Mouse (Mus musculus) spleen, adult 2 months (tissue): ENCODE data around the gene Sept3. TPM values are rescaled to one million over a fixed set of nuclear protein-coding genes. Genes with fewer than 3 reads are reported as not detected.

ENCODE experiments used
- DNase-seq, 2 experiments: peaks; one replicate each; pipeline versions ENCODE4 v3.0.0 to v3.0.0-alpha.2; 2012 to 2021; ENCODE audit warnings: low spot score in 2 of 2, low read depth in 1 of 2
- H3K27ac ChIP-seq: fragments of 200-500 bp; 2 replicates; pipeline ENCODE4 v1.5.1; 2012; ENCODE audit warnings: low read length, inconsistent platforms; ENCODE audit not compliant: insufficient read depth
- H3K27me3 ChIP-seq: fragments of 200-500 bp; 2 replicates; pipeline ENCODE4 v1.6.1; 2012; ENCODE audit warnings: mild to moderate bottlenecking, moderate library complexity, low read length, inconsistent platforms; ENCODE audit not compliant: control insufficient read depth, insufficient read depth
- H3K36me3 ChIP-seq: fragments of 200-500 bp; 2 replicates; pipeline ENCODE4 v1.6.1; 2012; ENCODE audit warnings: mild to moderate bottlenecking, low read length, inconsistent platforms; ENCODE audit not compliant: control insufficient read depth, insufficient read depth
- H3K4me1 ChIP-seq: fragments of 200-500 bp; 2 replicates; pipeline ENCODE4 v1.6.1; 2011; ENCODE audit warnings: inconsistent platforms; ENCODE audit not compliant: control insufficient read depth, insufficient read depth, insufficient read length
- H3K4me3 ChIP-seq: fragments of 200-500 bp; 2 replicates; pipeline ENCODE4 v1.5.1; 2011; ENCODE audit warnings: mild to moderate bottlenecking, inconsistent platforms; ENCODE audit not compliant: insufficient read depth, insufficient read length; ENCODE audit errors: extremely low read depth
- CTCF ChIP-seq: fragments of 200-500 bp; IDR thresholded peaks from 2 replicates; pipeline ENCODE4 v1.5.1; 2011; ENCODE audit warnings: mild to moderate bottlenecking, inconsistent platforms; ENCODE audit not compliant: insufficient read depth, insufficient read length, insufficient replicate concordance; ENCODE audit errors: extremely low read depth
- POLR2A ChIP-seq: fragments of 200-500 bp; IDR thresholded peaks from 2 replicates; pipeline ENCODE4 v1.6.1; 2011; ENCODE audit warnings: low read depth, low read length, inconsistent platforms
- WGBS: fragments of 180-500 bp; shearing (Covaris S2); methylation state at CpG from one replicate; pipeline ENCODE4 v1.1.7; 2018; 5-methylcytosine and 5-hydroxymethylcytosine counted together
- polyA plus RNA-seq: library from polyadenylated mRNA; depleted of rRNA; stranded (reverse); fragments of >200 nt; gene quantifications from 2 replicates; pipeline ENCODE4 v1.2.3, GENCODE M21; 2012

Sept3 gene
- polyA plus RNA-seq, 1 experiment, result 1.8 TPM

- Histone ChIP-seq H3K36me3 (no peaks in the 10 kb centered on the region), H3K4me3 (no peak overlapping the region), H3K4me1 (no peaks in the 10 kb centered on the region), H3K27ac (no peak overlapping the region), H3K27me3 (no peaks in the 10 kb centered on the region)
- 63% methylated on average over 12 of the region's 12 CpGs for WGBS
- TF ChIP-seq CTCF (no peak), POLR2A (no peak)
- DNase-seq, result no peak
These were observed 11.5 kb downstream of the Sept3 start for GRCm38 (mm10) chr15:82286157-82286556.

GRCm38 (mm10) chr15:82290252-82290651 lies 15.6 kb downstream of the Sept3 start:
- no peak overlapping the region for H3K27ac ChIP-seq

GRCm38 (mm10) chr15:82292851-82293250 lies 18.2 kb downstream of the Sept3 start:
- H3K4me3 ChIP-seq, result no peak overlapping the region
- no peaks in the 10 kb centered on the region for H3K4me1 ChIP-seq
- H3K27ac ChIP-seq, result no peak overlapping the region
- H3K36me3 ChIP-seq, result no peaks in the 10 kb centered on the region
- TF ChIP-seq POLR2A, result no peak
- no peak for TF ChIP-seq CTCF
- no peaks in the 10 kb centered on the region for H3K27me3 ChIP-seq
- DNase-seq, result no peak
- 38% methylated on average over 5 of the region's 5 CpGs for WGBS

More at GRCm38 (mm10) chr15:82290252-82290651, 15.6 kb downstream of the Sept3 start:
- no peak for DNase-seq
- no peaks in the 10 kb centered on the region for H3K4me1 ChIP-seq
- TF ChIP-seq CTCF, result no peak
- no peaks in the 10 kb centered on the region for H3K27me3 ChIP-seq
- no peak overlapping the region for H3K4me3 ChIP-seq
- 42% methylated on average over 7 of the region's 7 CpGs for WGBS
- no peaks in the 10 kb centered on the region for H3K36me3 ChIP-seq

GRCm38 (mm10) chr15:82293271-82293711 lies 18.6 kb downstream of the Sept3 start:
- Histone ChIP-seq H3K4me1 (no peaks in the 10 kb centered on the region), H3K4me3 (no peak overlapping the region), H3K27ac (no peak overlapping the region), H3K27me3 (no peaks in the 10 kb centered on the region), H3K36me3 (no peaks in the 10 kb centered on the region)
- WGBS, result 31% methylated on average over 7 of the region's 7 CpGs
- no peak for TF ChIP-seq CTCF
- no peak for TF ChIP-seq POLR2A
- no peak for DNase-seq

- 56% methylated on average over 8 of the region's 8 CpGs for WGBS
- DNase-seq, result no peak
These were observed 19.4 kb downstream of the Sept3 start for GRCm38 (mm10) chr15:82294059-82294458.

GRCm38 (mm10) chr15:82298764-82299561 lies 24.3 kb downstream of the Sept3 start, which contains the start of gene Wbp2nl:
TSS of gene Wbp2nl (plus strand) at chr15:82298954.
- Histone ChIP-seq H3K4me3 (no peak within 1 kb of the TSS), H3K27ac (no peak within 1 kb of the TSS), H3K36me3 (no peaks in the 10 kb centered on the region), H3K4me1 (no peaks in the 10 kb centered on the region; the same call in 1 of the 2 replicates), H3K27me3 (no peaks in the 10 kb centered on the region; the same call in 1 of the 2 replicates)
- WGBS, result 67% methylated on average over 39 of the region's 39 CpGs
- no peak for DNase-seq
- TF ChIP-seq POLR2A (no peak), CTCF (no peak)

More at GRCm38 (mm10) chr15:82294059-82294458, 19.4 kb downstream of the Sept3 start:
- Histone ChIP-seq H3K4me3 (no peak overlapping the region), H3K27ac (no peak overlapping the region), H3K4me1 (no peaks in the 10 kb centered on the region; the same call in 1 of the 2 replicates), H3K27me3 (no peaks in the 10 kb centered on the region), H3K36me3 (no peaks in the 10 kb centered on the region)
- no peak for TF ChIP-seq CTCF

GRCm38 (mm10) chr15:82307107-82307506 lies 32.4 kb downstream of the Sept3 start:
- no peak for DNase-seq
- WGBS, result 88% methylated on average over 3 of the region's 3 CpGs
- H3K4me3 ChIP-seq, result no peak overlapping the region
- H3K36me3 ChIP-seq, result no peaks in the 10 kb centered on the region
- H3K4me1 ChIP-seq, result no peaks in the 10 kb centered on the region
- H3K27me3 ChIP-seq, result peaks cover 2% of the 10 kb centered on the region; the same call in 1 of the 2 replicates
- no peak overlapping the region for H3K27ac ChIP-seq
- TF ChIP-seq CTCF (no peak), POLR2A (no peak)
